Mouse (Mus musculus): ENCODE data around the gene AI413582. TPM values are rescaled to one million over a fixed set of nuclear protein-coding genes. Genes with fewer than 3 reads are reported as not detected.

The AI413582 gene
- total RNA-seq, 2 experiments from 2014 or later, result 62.6 to 63.9 TPM

- DNase-seq, result peak in 1 of 2 experiments; percentile 56
Measured at GRCm38 (mm10) chr17:27578487-27578886, 12.9 kb upstream of the AI413582 start.

- no peak for DNase-seq
Measured at GRCm38 (mm10) chr17:27577468-27577867, 11.9 kb upstream of the AI413582 start.

GRCm38 (mm10) chr17:27576056-27576455 is 10.5 kb upstream of the AI413582 start:
- DNase-seq, result no peak

GRCm38 (mm10) chr17:27575116-27575776 is 9.7 kb upstream of the AI413582 start:
- DNase-seq, result no peak

GRCm38 (mm10) chr17:27574470-27575115 is 9.0 kb upstream of the AI413582 start:
- peak; percentile 64 to 68 for DNase-seq

GRCm38 (mm10) chr17:27573772-27574320 is 8.3 kb upstream of the AI413582 start:
- DNase-seq, result no peak

GRCm38 (mm10) chr17:27571315-27571714 is 5.8 kb upstream of the AI413582 start:
- DNase-seq, result no peak

- DNase-seq, result no peak
Measured at GRCm38 (mm10) chr17:27568228-27568627, 2.7 kb upstream of the AI413582 start.

GRCm38 (mm10) chr17:27565942-27566267 is 349 bp upstream of the AI413582 start:
- DNase-seq, result no peak

GRCm38 (mm10) chr17:27564391-27565162 is 979 bp downstream of the AI413582 start:
- no peak for DNase-seq

GRCm38 (mm10) chr17:27563771-27564244 is 1.7 kb downstream of the AI413582 start:
- DNase-seq, result no peak

GRCm38 (mm10) chr17:27561809-27562526 is 3.6 kb downstream of the AI413582 start:
- DNase-seq, result no peak

- no peak for DNase-seq
Measured at GRCm38 (mm10) chr17:27560926-27561480, 4.6 kb downstream of the AI413582 start.

- DNase-seq, result no peak
Measured at GRCm38 (mm10) chr17:27559596-27559995, 6.0 kb downstream of the AI413582 start.

- DNase-seq, result no peak
Measured at GRCm38 (mm10) chr17:27558845-27559244, 6.7 kb downstream of the AI413582 start.

- DNase-seq, result no peak
Measured at GRCm38 (mm10) chr17:27557927-27558661, 7.5 kb downstream of the AI413582 start.

GRCm38 (mm10) chr17:27557181-27557926 is 8.2 kb downstream of the AI413582 start:
- no peak for DNase-seq

- DNase-seq, result peak; percentile 74 to 77
Measured at GRCm38 (mm10) chr17:27556315-27557011, 9.1 kb downstream of the AI413582 start, which contains the start of gene Hmga1. Hmga1 (plus strand) TSS chr17:27556497.

- DNase-seq, result no peak
Measured at GRCm38 (mm10) chr17:27555512-27556172, 9.9 kb downstream of the AI413582 start.

Measured in layer of hippocampus, postnatal 36 days (tissue).